Mouse (Mus musculus): Measurements from ENCODE around the gene Gm21773.
"Not testable (repeated sequence)": the region's sequence is repeated elsewhere in the genome, so short reads cannot be mapped to it uniquely, and the experiment has no call there.

Gene Gm21773

GRCm38 (mm10) chrY:25309260-25309659 lies at the start of gene Gm21773:
Gene Gm21773, minus strand, starts transcription at chrY:25309360.
- in situ Hi-C loops (cut with MboI; ENCODE audit: low sequenced_read_pairs) = not testable (repeated sequence)
